Mouse (Mus musculus): ENCODE measurements around the gene Cbln4. TPM values are rescaled to one million over a fixed set of nuclear protein-coding genes. Genes with fewer than 3 reads are reported as not detected.

Cbln4 gene
- polyA plus RNA-seq, 1 experiment, result not detected

DNA sequence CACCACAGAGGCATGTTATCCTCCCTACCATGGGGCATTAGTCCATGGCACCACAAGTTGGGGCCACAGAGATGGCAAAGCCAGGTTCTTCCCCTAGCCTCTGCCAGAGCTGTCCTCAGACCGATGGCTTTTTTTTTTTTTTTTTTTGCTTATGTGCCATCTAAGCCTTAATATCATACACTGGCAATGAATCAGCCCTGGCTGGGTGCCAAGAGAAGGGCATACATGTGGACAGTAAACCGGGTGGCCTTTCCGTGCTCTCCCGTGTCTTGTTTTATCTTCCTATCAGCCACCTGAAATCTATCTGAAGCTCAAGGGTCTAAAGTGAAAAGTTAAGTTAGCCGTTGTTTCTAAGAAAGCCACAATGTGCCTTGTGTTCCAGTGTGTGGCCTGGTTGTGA lies 3.7 kb downstream of the Cbln4 start:
- no peak for TF ChIP-seq TCF12 (IDR thresholded peaks at IDR 0.05; ENCODE audit: insufficient read depth, poor library complexity, severe bottlenecking)
- no peak for TF ChIP-seq POLR2AphosphoS2 (IDR thresholded peaks at IDR 0.05; ENCODE audit: insufficient read length, low read depth)
- no peaks in the 10 kb centered on the region for H3K79me2 ChIP-seq (ENCODE audit: control insufficient read depth, insufficient read depth)
- no peaks in the 10 kb centered on the region for H3K27me3 ChIP-seq (ENCODE audit: control insufficient read depth, insufficient read depth, insufficient read length)
- H3ac ChIP-seq (ENCODE audit: control insufficient read depth, insufficient read length), result no peak overlapping the region
- no peaks in the 10 kb centered on the region for H3K36me3 ChIP-seq (ENCODE audit: control insufficient read depth, insufficient read depth)
- no peak overlapping the region for H3K4me2 ChIP-seq (ENCODE audit: low read depth)
- H3K4me3 ChIP-seq, result no peak overlapping the region

DNA sequence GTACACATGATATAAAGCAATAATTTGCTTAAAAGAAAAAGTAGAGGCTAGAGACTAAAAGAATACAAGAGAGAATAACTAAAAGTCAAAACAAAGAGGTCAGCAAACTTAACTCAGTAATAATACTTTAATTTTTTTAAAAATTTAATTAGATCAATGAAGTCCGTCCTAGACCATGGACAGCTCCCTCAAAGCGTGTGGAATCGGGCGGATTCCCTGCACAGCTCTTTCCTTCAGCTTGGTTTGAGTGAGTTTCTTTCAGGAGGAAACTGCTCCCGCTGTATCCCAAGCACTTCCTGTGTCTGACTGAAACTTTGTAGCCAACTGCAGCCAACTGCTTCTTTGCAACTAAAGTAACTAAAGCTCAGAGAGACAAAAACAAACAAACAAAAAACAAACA lies 9.0 kb downstream of the Cbln4 start:
- Histone ChIP-seq H3ac (ENCODE audit: control insufficient read depth, insufficient read length) (no peak overlapping the region), H3K36me3 (ENCODE audit: control insufficient read depth, insufficient read depth) (no peaks in the 10 kb centered on the region)
- TF ChIP-seq CEBPB (IDR thresholded peaks at IDR 0.05; ENCODE audit: insufficient read depth, poor library complexity, severe bottlenecking), result no peak
- peak; percentile 20 for TF ChIP-seq REST (IDR thresholded peaks at IDR 0.05; ENCODE audit: insufficient read depth, insufficient read length)

DNA sequence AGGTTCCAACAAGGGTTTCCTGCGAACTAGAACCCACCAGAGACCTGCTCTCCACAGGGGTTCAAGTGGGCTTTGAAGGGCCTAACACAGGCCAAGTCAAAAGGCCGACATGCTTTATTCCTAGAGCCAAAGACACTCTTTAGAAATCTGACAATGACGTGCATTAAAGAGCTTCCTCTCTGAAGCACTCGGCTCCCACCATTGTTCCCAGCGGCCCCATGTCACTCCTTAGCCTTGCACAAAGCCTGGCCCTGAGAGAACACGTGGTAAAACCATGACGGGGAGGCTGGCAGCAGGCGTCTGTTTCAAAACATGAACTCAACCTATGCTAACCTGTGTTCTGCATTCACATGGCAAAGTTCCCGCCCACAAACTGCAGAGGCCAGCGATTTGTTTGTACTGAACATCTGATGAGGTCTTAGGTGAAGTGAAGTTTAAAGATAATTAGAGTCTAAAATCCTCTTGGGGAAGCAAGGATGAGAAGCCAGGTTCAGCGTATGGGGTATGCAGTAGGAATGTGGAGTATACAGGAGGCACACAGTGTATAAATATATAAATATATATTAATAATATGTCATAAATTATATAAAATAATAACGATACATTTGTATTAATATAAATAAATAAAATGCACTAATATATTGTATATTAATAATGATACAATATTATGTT lies 17.7 kb downstream of the Cbln4 start:
- no peaks in the 10 kb centered on the region for H3K79me2 ChIP-seq (ENCODE audit: control insufficient read depth, insufficient read depth)
- no peak overlapping the region for H3K4me2 ChIP-seq (ENCODE audit: low read depth)
- H3K36me3 ChIP-seq (ENCODE audit: control insufficient read depth, insufficient read depth), result no peaks in the 10 kb centered on the region

More for the DNA sequence above, 9.0 kb downstream of the Cbln4 start:
- Histone ChIP-seq H3K4me2 (ENCODE audit: low read depth) (no peak overlapping the region), H3K79me2 (ENCODE audit: control insufficient read depth, insufficient read depth) (no peaks in the 10 kb centered on the region), H3K27me3 (ENCODE audit: control insufficient read depth, insufficient read depth, insufficient read length) (no peaks in the 10 kb centered on the region), H3K4me3 (no peak overlapping the region)

DNA sequence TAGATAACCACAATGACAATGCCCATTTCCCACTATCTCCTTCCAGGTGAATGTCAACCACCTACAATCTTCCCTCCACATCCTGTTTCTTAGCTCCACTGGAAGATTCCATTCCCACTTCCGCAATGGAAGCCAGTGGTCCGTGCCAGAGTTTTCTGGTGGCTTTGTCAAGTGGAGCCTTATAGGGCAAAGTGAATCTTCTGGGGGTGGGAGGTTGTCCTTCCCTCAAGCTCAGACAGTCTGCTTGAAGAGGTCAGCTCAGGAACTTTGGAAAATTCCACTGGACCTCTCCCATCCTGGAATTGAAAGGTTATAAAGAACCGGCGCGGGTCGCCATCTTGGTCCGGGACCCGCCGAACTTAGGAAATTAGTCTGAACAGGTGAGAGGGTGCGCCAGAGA lies 36.5 kb downstream of the Cbln4 start:
- Histone ChIP-seq H3K4me2 (ENCODE audit: low read depth) (no peak overlapping the region), H3K4me3 (no peak overlapping the region), H3K36me3 (ENCODE audit: control insufficient read depth, insufficient read depth) (no peaks in the 10 kb centered on the region), H3ac (ENCODE audit: control insufficient read depth, insufficient read length) (no peak overlapping the region), H3K27me3 (ENCODE audit: control insufficient read depth, insufficient read depth, insufficient read length) (no peaks in the 10 kb centered on the region), H3K79me2 (ENCODE audit: control insufficient read depth, insufficient read depth) (no peaks in the 10 kb centered on the region)
- TF ChIP-seq TCF12 (IDR thresholded peaks at IDR 0.05; ENCODE audit: insufficient read depth, poor library complexity, severe bottlenecking) (no peak), CEBPB (IDR thresholded peaks at IDR 0.05; ENCODE audit: insufficient read depth, poor library complexity, severe bottlenecking) (no peak), POLR2AphosphoS2 (IDR thresholded peaks at IDR 0.05; ENCODE audit: insufficient read length, low read depth) (no peak), USF1 (IDR thresholded peaks at IDR 0.05; ENCODE audit: low read depth) (no peak), MYOD1 (IDR thresholded peaks at IDR 0.05; ENCODE audit: control insufficient read depth in 1 of 3, insufficient read length in 2 of 3, low read depth in 2 of 3) (no peak), SRF (IDR thresholded peaks at IDR 0.05; ENCODE audit: control insufficient read depth, insufficient read length, low read depth) (no peak), MAX (IDR thresholded peaks at IDR 0.05; ENCODE audit: low read depth) (no peak), E2F4 (IDR thresholded peaks at IDR 0.05; ENCODE audit: insufficient read depth) (no peak), REST (IDR thresholded peaks at IDR 0.05; ENCODE audit: insufficient read depth, insufficient read length) (no peak), MYOG (IDR thresholded peaks at IDR 0.05; ENCODE audit: control insufficient read depth in 1 of 3, insufficient read depth in 1 of 3, insufficient read length in 2 of 3, low read depth in 2 of 3) (no peak), TCF3 (IDR thresholded peaks at IDR 0.05; ENCODE audit: insufficient read length, low read depth) (no peak), POLR2A (IDR thresholded peaks at IDR 0.05; ENCODE audit: insufficient read length, low read depth) (no peak)

More for the DNA sequence above, 17.7 kb downstream of the Cbln4 start:
- H3ac ChIP-seq (ENCODE audit: control insufficient read depth, insufficient read length), result no peak overlapping the region
- no peaks in the 10 kb centered on the region for H3K27me3 ChIP-seq (ENCODE audit: control insufficient read depth, insufficient read depth, insufficient read length)
- H3K4me3 ChIP-seq, result no peak overlapping the region
- TF ChIP-seq MYOG (IDR thresholded peaks at IDR 0.05; ENCODE audit: control insufficient read depth in 1 of 3, insufficient read depth in 1 of 3, insufficient read length in 2 of 3, low read depth in 2 of 3) (no peak), TCF12 (IDR thresholded peaks at IDR 0.05; ENCODE audit: insufficient read depth, poor library complexity, severe bottlenecking) (no peak), E2F4 (IDR thresholded peaks at IDR 0.05; ENCODE audit: insufficient read depth) (no peak), POLR2A (IDR thresholded peaks at IDR 0.05; ENCODE audit: insufficient read length, low read depth) (no peak), POLR2AphosphoS2 (IDR thresholded peaks at IDR 0.05; ENCODE audit: insufficient read length, low read depth) (no peak), USF1 (IDR thresholded peaks at IDR 0.05; ENCODE audit: low read depth) (no peak), REST (IDR thresholded peaks at IDR 0.05; ENCODE audit: insufficient read depth, insufficient read length) (no peak), CEBPB (IDR thresholded peaks at IDR 0.05; ENCODE audit: insufficient read depth, poor library complexity, severe bottlenecking) (no peak), TCF3 (IDR thresholded peaks at IDR 0.05; ENCODE audit: insufficient read length, low read depth) (no peak), MAX (IDR thresholded peaks at IDR 0.05; ENCODE audit: low read depth) (no peak), MYOD1 (IDR thresholded peaks at IDR 0.05; ENCODE audit: control insufficient read depth in 1 of 3, insufficient read length in 2 of 3, low read depth in 2 of 3) (no peak), SRF (IDR thresholded peaks at IDR 0.05; ENCODE audit: control insufficient read depth, insufficient read length, low read depth) (no peak)

DNA sequence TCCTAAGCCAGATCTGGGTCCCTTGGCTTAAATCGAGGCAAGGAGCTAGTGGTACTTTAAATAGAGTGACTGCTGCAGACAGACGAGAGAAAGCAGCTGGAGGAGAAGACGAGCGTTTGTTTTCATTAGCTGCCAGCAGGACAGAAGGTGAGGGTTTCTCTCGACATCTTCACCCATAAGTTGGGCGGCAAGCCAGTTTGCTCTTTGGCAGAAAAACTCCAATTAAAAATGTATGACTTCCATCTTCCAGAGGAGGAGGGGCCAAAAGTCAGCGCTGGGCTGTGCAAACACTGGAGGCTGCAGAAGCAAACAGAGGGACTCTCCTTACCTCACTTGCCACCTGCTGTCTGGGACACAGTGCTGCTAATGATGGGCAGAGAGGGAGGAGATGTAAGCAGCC lies 37.3 kb downstream of the Cbln4 start:
- Histone ChIP-seq H3K4me2 (ENCODE audit: low read depth) (no peak overlapping the region), H3ac (ENCODE audit: control insufficient read depth, insufficient read length) (no peak overlapping the region), H3K4me3 (no peak overlapping the region), H3K36me3 (ENCODE audit: control insufficient read depth, insufficient read depth) (no peaks in the 10 kb centered on the region), H3K27me3 (ENCODE audit: control insufficient read depth, insufficient read depth, insufficient read length) (no peaks in the 10 kb centered on the region), H3K79me2 (ENCODE audit: control insufficient read depth, insufficient read depth) (no peaks in the 10 kb centered on the region)
- TF ChIP-seq TCF3 (IDR thresholded peaks at IDR 0.05; ENCODE audit: insufficient read length, low read depth), result no peak
- TF ChIP-seq CEBPB (IDR thresholded peaks at IDR 0.05; ENCODE audit: insufficient read depth, poor library complexity, severe bottlenecking), result no peak
- no peak for TF ChIP-seq USF1 (IDR thresholded peaks at IDR 0.05; ENCODE audit: low read depth)
- no peak for TF ChIP-seq REST (IDR thresholded peaks at IDR 0.05; ENCODE audit: insufficient read depth, insufficient read length)
- TF ChIP-seq MYOG (IDR thresholded peaks at IDR 0.05; ENCODE audit: control insufficient read depth in 1 of 3, insufficient read depth in 1 of 3, insufficient read length in 2 of 3, low read depth in 2 of 3), result no peak
- TF ChIP-seq MAX (IDR thresholded peaks at IDR 0.05; ENCODE audit: low read depth), result no peak
- no peak for TF ChIP-seq POLR2AphosphoS2 (IDR thresholded peaks at IDR 0.05; ENCODE audit: insufficient read length, low read depth)
- TF ChIP-seq MYOD1 (IDR thresholded peaks at IDR 0.05; ENCODE audit: control insufficient read depth in 1 of 3, insufficient read length in 2 of 3, low read depth in 2 of 3), result no peak
- no peak for TF ChIP-seq TCF12 (IDR thresholded peaks at IDR 0.05; ENCODE audit: insufficient read depth, poor library complexity, severe bottlenecking)
- TF ChIP-seq SRF (IDR thresholded peaks at IDR 0.05; ENCODE audit: control insufficient read depth, insufficient read length, low read depth), result no peak
- no peak for TF ChIP-seq POLR2A (IDR thresholded peaks at IDR 0.05; ENCODE audit: insufficient read length, low read depth)
- TF ChIP-seq E2F4 (IDR thresholded peaks at IDR 0.05; ENCODE audit: insufficient read depth), result no peak

All from myocyte (in vitro differentiated cells).